Mouse (Mus musculus): ENCODE data around the gene Fam47e. TPM values are rescaled to one million over a fixed set of nuclear protein-coding genes. Genes with fewer than 3 reads are reported as not detected.

Fam47e gene
- 0.96 and 1.1 TPM in 2 replicates for polyA plus RNA-seq (2012; rRNA removed)

GRCm38 (mm10) chr5:92554891-92555511 is at the start of gene Fam47e:
Fam47e (plus strand) TSS chr5:92555069.

GRCm38 (mm10) chr5:92506733-92507132 is 48.1 kb upstream of the Fam47e start, which contains the start of gene Scarb2:
Scarb2 (minus strand) TSS chr5:92506833.

GRCm38 (mm10) chr5:92602691-92603690 is 48.1 kb downstream of the Fam47e start, which contains the start of gene Stbd1:
Stbd1 (plus strand) TSS chr5:92603041.

Other genes starting within 250 kb of the Fam47e start
- 20.1 and 20.4 TPM in 2 replicates for gene Sdad1, start 244.6 kb upstream of the Fam47e start, polyA plus RNA-seq (2012; rRNA removed)
- 0.15 TPM in 1 of 2 replicates, not detected in the other for gene Cxcl9, start 227.0 kb upstream of the Fam47e start, polyA plus RNA-seq (2012; rRNA removed)
- 4.9 and 10.7 TPM in 2 replicates for gene Art3, start 223.2 kb upstream of the Fam47e start, polyA plus RNA-seq (2012; rRNA removed)
- 0.79 and 1.2 TPM in 2 replicates for gene Cxcl10, start 206.2 kb upstream of the Fam47e start, polyA plus RNA-seq (2012; rRNA removed)
- 58.4 and 59.9 TPM in 2 replicates for gene Nup54, start 119.8 kb upstream of the Fam47e start, polyA plus RNA-seq (2012; rRNA removed)
- 72.7 and 76.9 TPM in 2 replicates for gene Scarb2, start 48.2 kb upstream of the Fam47e start, polyA plus RNA-seq (2012; rRNA removed)
- 3.1 and 6.1 TPM in 2 replicates for gene Stbd1, start 48.0 kb downstream of the Fam47e start, polyA plus RNA-seq (2012; rRNA removed)
- 0.92 and 0.94 TPM in 2 replicates for gene Ccdc158, start 120.2 kb downstream of the Fam47e start, polyA plus RNA-seq (2012; rRNA removed)
- gene Shroom3, start 128.4 kb downstream of the Fam47e start, polyA plus RNA-seq (2012; rRNA removed), result 2.6 and 2.7 TPM in 2 replicates

Data from central nervous system, embryonic 18 days (tissue).